Mouse (Mus musculus): ENCODE results near the gene Fgfr2. TPM values are rescaled to one million over a fixed set of nuclear protein-coding genes. Genes with fewer than 3 reads are reported as not detected.

Fgfr2 gene
- polyA plus RNA-seq, 1 experiment from 2014 or later: 18.5 TPM

- no peak overlapping the region; the same call in 1 of the 2 replicates for H3K27ac ChIP-seq
- no peak overlapping the region for H3K9ac ChIP-seq
- ATAC-seq: peak; percentile 73
- peaks cover 42% of the 10 kb centered on the region for H3K4me1 ChIP-seq
- H3K9me3 ChIP-seq (replicated peaks): no peaks in the 10 kb centered on the region
- H3K4me3 ChIP-seq: no peak overlapping the region
- WGBS (ENCODE audit: insufficient replicate concordance): 26% methylated on average over 10 of the region's 10 CpGs
- no peaks in the 10 kb centered on the region for H3K27me3 ChIP-seq (replicated peaks)
- H3K36me3 ChIP-seq: no peaks in the 10 kb centered on the region
- 0 out of 2 replicates have a peak overlapping the region, but pooled peaks have one; percentile 2 for H3K4me2 ChIP-seq
Measured at GRCm38 (mm10) chr7:132402377-132403084, 720.6 kb downstream of the Fgfr2 start.

- H3K9me3 ChIP-seq (replicated peaks): no peaks in the 10 kb centered on the region
- H3K9ac ChIP-seq: no peak overlapping the region
- 41% methylated on average over 3 of the region's 3 CpGs for WGBS (ENCODE audit: insufficient replicate concordance)
- H3K4me2 ChIP-seq: no peak overlapping the region
- H3K27ac ChIP-seq: no peak overlapping the region
- peaks cover 53% of the 10 kb centered on the region for H3K4me1 ChIP-seq
- H3K4me3 ChIP-seq: no peak overlapping the region
- H3K36me3 ChIP-seq: no peaks in the 10 kb centered on the region
- ATAC-seq: no peak
- no peaks in the 10 kb centered on the region for H3K27me3 ChIP-seq (replicated peaks)
Measured at GRCm38 (mm10) chr7:132398487-132398886, 724.7 kb downstream of the Fgfr2 start.

- Histone ChIP-seq H3K36me3 (no peaks in the 10 kb centered on the region), H3K4me2 (peak overlapping the region; percentile 2; the same call in 1 of the 2 replicates), H3K27ac (peak overlapping the region; percentile 59), H3K9me3 (replicated peaks) (no peaks in the 10 kb centered on the region), H3K4me1 (peaks cover 53% of the 10 kb centered on the region), H3K9ac (no peak overlapping the region), H3K27me3 (replicated peaks) (no peaks in the 10 kb centered on the region), H3K4me3 (no peak overlapping the region)
- ATAC-seq: peak; percentile 79
- 23% methylated on average over 7 of the region's 7 CpGs for WGBS (ENCODE audit: insufficient replicate concordance)
Measured at GRCm38 (mm10) chr7:132396661-132397322, 726.4 kb downstream of the Fgfr2 start.

GRCm38 (mm10) chr7:132393582-132394175 lies 729.5 kb downstream of the Fgfr2 start:
- Histone ChIP-seq H3K4me1 (peaks cover 60% of the 10 kb centered on the region), H3K9me3 (replicated peaks) (no peaks in the 10 kb centered on the region), H3K36me3 (no peaks in the 10 kb centered on the region), H3K27me3 (replicated peaks) (0 out of 2 replicates have a peak, but pooled peaks cover 5% of the 10 kb centered on the region), H3K27ac (no peak overlapping the region), H3K4me2 (no peak overlapping the region), H3K4me3 (no peak overlapping the region), H3K9ac (no peak overlapping the region)
- no peak for ATAC-seq

GRCm38 (mm10) chr7:132393014-132393406 lies 730.1 kb downstream of the Fgfr2 start:
- H3K4me1 ChIP-seq: peaks cover 61% of the 10 kb centered on the region
- H3K4me3 ChIP-seq: no peak overlapping the region
- no peak overlapping the region for H3K4me2 ChIP-seq
- 46% methylated on average over 5 of the region's 5 CpGs for WGBS (ENCODE audit: insufficient replicate concordance)
- H3K9ac ChIP-seq: no peak overlapping the region
- no peak overlapping the region for H3K27ac ChIP-seq
- no peaks in the 10 kb centered on the region for H3K36me3 ChIP-seq
- H3K27me3 ChIP-seq (replicated peaks): 0 out of 2 replicates have a peak, but pooled peaks cover 5% of the 10 kb centered on the region
- no peaks in the 10 kb centered on the region for H3K9me3 ChIP-seq (replicated peaks)
- no peak for ATAC-seq

- Histone ChIP-seq H3K9me3 (replicated peaks) (no peaks in the 10 kb centered on the region), H3K27ac (no peak overlapping the region), H3K9ac (no peak overlapping the region), H3K4me1 (peaks cover 61% of the 10 kb centered on the region), H3K4me2 (no peak overlapping the region), H3K27me3 (replicated peaks) (0 out of 2 replicates have a peak, but pooled peaks cover 5% of the 10 kb centered on the region), H3K36me3 (no peaks in the 10 kb centered on the region), H3K4me3 (no peak overlapping the region)
- WGBS (ENCODE audit: insufficient replicate concordance): 32% methylated on average over 13 of the region's 13 CpGs
- ATAC-seq: no peak
Measured at GRCm38 (mm10) chr7:132392233-132393013, 730.7 kb downstream of the Fgfr2 start.

- H3K4me2 ChIP-seq: no peak overlapping the region; the same call in 1 of the 2 replicates
- H3K36me3 ChIP-seq: no peaks in the 10 kb centered on the region
- no peak overlapping the region for H3K27ac ChIP-seq
- H3K4me1 ChIP-seq: peaks cover 73% of the 10 kb centered on the region
- 55% methylated on average over 7 of the region's 7 CpGs for WGBS (ENCODE audit: insufficient replicate concordance)
- no peak overlapping the region for H3K4me3 ChIP-seq
- H3K9me3 ChIP-seq (replicated peaks): no peaks in the 10 kb centered on the region
- no peak for ATAC-seq
- 0 out of 2 replicates have a peak, but pooled peaks cover 5% of the 10 kb centered on the region for H3K27me3 ChIP-seq (replicated peaks)
- H3K9ac ChIP-seq: no peak overlapping the region
Measured at GRCm38 (mm10) chr7:132389473-132389872, 733.7 kb downstream of the Fgfr2 start.

GRCm38 (mm10) chr7:132387507-132387906 lies 735.6 kb downstream of the Fgfr2 start:
- WGBS (ENCODE audit: insufficient replicate concordance): 16% methylated on average over 5 of the region's 5 CpGs

GRCm38 (mm10) chr7:132386316-132386715 lies 736.8 kb downstream of the Fgfr2 start:
- H3K36me3 ChIP-seq: no peaks in the 10 kb centered on the region
- no peak overlapping the region for H3K27ac ChIP-seq
- ATAC-seq: no peak
- H3K4me1 ChIP-seq: peaks cover 53% of the 10 kb centered on the region
- 0 out of 2 replicates have a peak, but pooled peaks cover 5% of the 10 kb centered on the region for H3K27me3 ChIP-seq (replicated peaks)
- no peaks in the 10 kb centered on the region for H3K9me3 ChIP-seq (replicated peaks)
- H3K9ac ChIP-seq: no peak overlapping the region
- H3K4me2 ChIP-seq: no peak overlapping the region
- no peak overlapping the region for H3K4me3 ChIP-seq
- 6% methylated on average over 8 of the region's 8 CpGs for WGBS (ENCODE audit: insufficient replicate concordance)

More at GRCm38 (mm10) chr7:132387507-132387906, 735.6 kb downstream of the Fgfr2 start:
- Histone ChIP-seq H3K36me3 (no peaks in the 10 kb centered on the region), H3K4me2 (peak overlapping the region; percentile 2; the same call in 1 of the 2 replicates), H3K27ac (no peak overlapping the region), H3K27me3 (replicated peaks) (0 out of 2 replicates have a peak, but pooled peaks cover 5% of the 10 kb centered on the region), H3K9me3 (replicated peaks) (no peaks in the 10 kb centered on the region), H3K4me3 (no peak overlapping the region), H3K4me1 (peaks cover 63% of the 10 kb centered on the region), H3K9ac (no peak overlapping the region)
- peak; percentile 62 for ATAC-seq

- Histone ChIP-seq H3K4me1 (peaks cover 58% of the 10 kb centered on the region), H3K27ac (no peak overlapping the region), H3K4me2 (no peak overlapping the region), H3K4me3 (no peak overlapping the region), H3K36me3 (no peaks in the 10 kb centered on the region), H3K9ac (no peak overlapping the region), H3K27me3 (replicated peaks) (0 out of 2 replicates have a peak, but pooled peaks cover 5% of the 10 kb centered on the region), H3K9me3 (replicated peaks) (no peaks in the 10 kb centered on the region)
- ATAC-seq: no peak
- 37% methylated on average over 7 of the region's 7 CpGs for WGBS (ENCODE audit: insufficient replicate concordance)
Measured at GRCm38 (mm10) chr7:132385456-132386130, 737.6 kb downstream of the Fgfr2 start.

All from liver, embryonic 12.5 days (tissue).